ENCODE assay signal across 11 mouse cellular contexts in genomic region chr1:185183591-185184330, GRCm38 (mm10). TPM values are rescaled to one million over a fixed set of nuclear protein-coding genes. Genes with fewer than 3 reads are reported as not detected.
DNase-seq lines count a peak whose midpoint lies in the region; ATAC-seq and TF ChIP-seq lines count a peak whose summit lies in the region.
"Had no signal": no experiment of that assay in that cellular context is flagged by ENCODE, and none has a peak within 500 bp of the region (broad histone marks: within the 10 kb centered on the region; RNA-seq: fewer than 3 reads in every experiment).

No protein-coding gene starts in this region.

- no peak overlapping the region for H3K9ac ChIP-seq in midbrain, embryonic 11.5 days (ENCODE audit: low read length)
- H3K9ac ChIP-seq: intestine, embryonic 15.5 days had no signal

- no peak overlapping the region; the same call in 1 of the 2 replicates for H3K4me2 ChIP-seq in midbrain, embryonic 11.5 days
- H3K4me2 ChIP-seq: intestine, embryonic 15.5 days had no signal

- no peak overlapping the region for H3K27ac ChIP-seq in kidney, adult 2 months (ENCODE audit: insufficient read depth, low read depth, low read length)
- H3K27ac ChIP-seq in midbrain, embryonic 11.5 days (ENCODE audit: low read depth, low read length) = no peak overlapping the region
- H3K27ac ChIP-seq: intestine, embryonic 15.5 days had no signal

- H3K4me3 ChIP-seq in kidney, adult 2 months (ENCODE audit: insufficient read depth, low read depth, low read length) = no peak overlapping the region
- no peak overlapping the region for H3K4me3 ChIP-seq in midbrain, embryonic 11.5 days (ENCODE audit: low read depth, low read length)
- H3K4me3 ChIP-seq: intestine, embryonic 15.5 days had no signal

- DNase-seq in kidney, adult 2 months = peak; percentile 28
- no peak for DNase-seq in kidney, adult 9 months
- DNase-seq in brain, adult 2 months (ENCODE audit: low read depth, low spot score) = peak; percentile 35
- peak; percentile 69 for DNase-seq in gastrocnemius, postnatal 14 days
- peak; percentile 44 for DNase-seq in midbrain, embryonic 11.5 days (ENCODE audit: low spot score, missing footprints)
- DNase-seq in left cerebral cortex, postnatal 14 days (ENCODE audit: low spot score in 2 of 2) = no peak
- no peak for DNase-seq in layer of hippocampus, adult 18-20 months (ENCODE audit: low spot score in 2 of 2)
- DNase-seq: cerebellum, postnatal 36 days had no signal

- H3K36me3 ChIP-seq in kidney, adult 2 months (ENCODE audit: control insufficient read depth, insufficient read depth, low read length) = no peaks in the 10 kb centered on the region
- H3K36me3 ChIP-seq in midbrain, embryonic 11.5 days (ENCODE audit: control insufficient read depth, insufficient read depth, low read length) = no peaks in the 10 kb centered on the region
- H3K36me3 ChIP-seq: intestine, embryonic 15.5 days had no signal

- WGBS in kidney, adult 2 months = 46% methylated on average over 9 of the region's 9 CpGs
- 41% methylated on average over 9 of the region's 9 CpGs for WGBS in midbrain, embryonic 11.5 days

- intact Hi-C loops in gastrocnemius, postnatal 14 days (cut with DNase I; ENCODE audit: low total_unique reads) = no loop called here
- intact Hi-C loops in left cerebral cortex, postnatal 14 days (cut with DNase I) = loop anchor here (2.0 kb wide), 1 partner anchor 329 kb away; no protein-coding TSS in a partner anchor

- no peak for ATAC-seq in midbrain, embryonic 11.5 days (ENCODE audit: low FRiP score)
- no peak for ATAC-seq in erythroid progenitor cell, adult 5-6 weeks (replicated peaks; ENCODE audit: low FRiP score, poor library complexity, severe bottlenecking)
- ATAC-seq: intestine, embryonic 15.5 days had no signal

- no peaks in the 10 kb centered on the region for H3K4me1 ChIP-seq in kidney, adult 2 months (ENCODE audit: control insufficient read depth, insufficient read depth, low read length)
- peaks cover 3% of the 10 kb centered on the region; the same call in 1 of the 2 replicates for H3K4me1 ChIP-seq in midbrain, embryonic 11.5 days (ENCODE audit: control insufficient read depth, insufficient read depth, low read length)
- H3K4me1 ChIP-seq: intestine, embryonic 15.5 days had no signal

- no peak for TF ChIP-seq POLR2A in kidney, adult 2 months (IDR thresholded peaks at IDR 0.05; ENCODE audit: low read depth, low read length)

- no peaks in the 10 kb centered on the region for H3K9me3 ChIP-seq in midbrain, embryonic 11.5 days (ENCODE audit: control insufficient read depth, low read length)
- H3K9me3 ChIP-seq: intestine, embryonic 15.5 days had no signal

- no peak for TF ChIP-seq CTCF in kidney, adult 2 months (conservative IDR thresholded peaks at IDR 0.05; ENCODE audit: insufficient read depth, insufficient read length, low read depth, low read length)

- no peaks in the 10 kb centered on the region for H3K27me3 ChIP-seq in kidney, adult 2 months (replicated peaks; ENCODE audit: control insufficient read depth, insufficient read depth, low read length)
- no peaks in the 10 kb centered on the region for H3K27me3 ChIP-seq in midbrain, embryonic 11.5 days (ENCODE audit: control insufficient read depth, insufficient read depth, low read length)
- H3K27me3 ChIP-seq: CH12.LX; intestine, embryonic 15.5 days had no signal

RNA-seq across cellular contexts. Expression of gene Rab3gap2, which starts 20.2 kb away (rescaled TPM):
- 14.5 and 15.3 TPM in 2 replicates for polyA plus RNA-seq in kidney, adult 2 months (2012; rRNA removed)
- total RNA-seq in gastrocnemius, postnatal 14 days (2021) = 10 to 100 TPM; 15.2 to 18.1 TPM
- 21.0 and 22.3 TPM in 2 replicates for polyA plus RNA-seq in midbrain, embryonic 11.5 days (2014; fragmentation: Nextera tagmentation; extraction: Ambion mirVana)
- 7.9 and 15.5 TPM in 2 replicates for total RNA-seq in erythroid progenitor cell, adult 5-6 weeks (2015; ENCODE audit: low replicate concordance)
- 11.8 and 15.1 TPM in 2 replicates for total RNA-seq in erythroid progenitor cell, adult 5-6 weeks (2017; ENCODE audit: low replicate concordance)
- total RNA-seq in left cerebral cortex, postnatal 14 days (2021) = 10 to 100 TPM; 65.2 to 71.2 TPM
- total RNA-seq in layer of hippocampus, adult 18-20 months (2021) = 10 to 100 TPM; 64.9 to 67.7 TPM

Comparison
In these comparisons a context has a peak if more than half of its experiments do, and no peak if none do; other contexts are left out.
1. DNase-seq: peak in kidney, adult 2 months (single experiment), brain, adult 2 months (single experiment), gastrocnemius, postnatal 14 days (single experiment) and midbrain, embryonic 11.5 days (single experiment); none in kidney, adult 9 months (single experiment), left cerebral cortex, postnatal 14 days (0 of 2) and layer of hippocampus, adult 18-20 months (0 of 2).